Mouse (Mus musculus) layer of hippocampus, postnatal 10 days (tissue): ENCODE results near the gene Paip2b. TPM values are rescaled to one million over a fixed set of nuclear protein-coding genes. Genes with fewer than 3 reads are reported as not detected.
"Not testable (repeated sequence)": the region's sequence is repeated elsewhere in the genome, so short reads cannot be mapped to it uniquely, and the experiment has no call there.

Experiments
- DNase-seq, 2 experiments: peaks; one replicate each; pipeline ENCODE4 v3.0.0; 2021; ENCODE audit warnings: low spot score in 2 of 2
- long read RNA-seq: library from polyadenylated mRNA; stranded (forward); transcript quantifications from one replicate; pipeline ENCODE4 v2.0.0, GENCODE M21; 2023
- total RNA-seq, 2 experiments: library from RNA; stranded (reverse); gene quantifications; 2 replicates each; pipeline ENCODE4 v1.2.3; 2021

Gene Paip2b
- total RNA-seq, result 10 to 100 TPM; 42.4 to 43.3 TPM
- long read RNA-seq, partial matches to known transcripts, result 0 of 14 reads
- long read RNA-seq, other reads (novel, unspliced or antisense), result 13 of 14 reads

GRCm38 (mm10) chr6:83831606-83832123, at the start of gene Paip2b:
Gene Paip2b (minus strand): TSS chr6:83831741.
- peak; percentile 99 for DNase-seq

- DNase-seq, result peak; percentile 71 to 74
These were observed 48.3 kb upstream of the Paip2b start for GRCm38 (mm10) chr6:83879815-83880214.

GRCm38 (mm10) chr6:83867598-83868585, 36.4 kb upstream of the Paip2b start:
- DNase-seq, result peak; percentile 44 to 51

- DNase-seq, result peak; percentile 95 to 96
These were observed 35.5 kb upstream of the Paip2b start, which contains the start of gene Zfp638 for GRCm38 (mm10) chr6:83866954-83867597. Gene Zfp638 (plus strand): TSS chr6:83867109.

- no peak for DNase-seq
These were observed 34.9 kb upstream of the Paip2b start for GRCm38 (mm10) chr6:83866423-83866822.

GRCm38 (mm10) chr6:83863538-83863937, 32.0 kb upstream of the Paip2b start:
- DNase-seq, result no peak

GRCm38 (mm10) chr6:83860033-83860432, 28.5 kb upstream of the Paip2b start:
- DNase-seq, result no peak

- no peak for DNase-seq
These were observed 25.9 kb upstream of the Paip2b start for GRCm38 (mm10) chr6:83857476-83857875.

GRCm38 (mm10) chr6:83849446-83849845, 17.9 kb upstream of the Paip2b start:
- DNase-seq, result no peak

GRCm38 (mm10) chr6:83846141-83846540, 14.6 kb upstream of the Paip2b start:
- no peak for DNase-seq

- no peak for DNase-seq
These were observed 13.4 kb upstream of the Paip2b start for GRCm38 (mm10) chr6:83844913-83845312.

- DNase-seq, result no peak
These were observed 8.5 kb upstream of the Paip2b start for GRCm38 (mm10) chr6:83840086-83840485.

GRCm38 (mm10) chr6:83838046-83838445, 6.5 kb upstream of the Paip2b start:
- no peak for DNase-seq

- no peak for DNase-seq
These were observed 5.3 kb upstream of the Paip2b start for GRCm38 (mm10) chr6:83836826-83837225.

GRCm38 (mm10) chr6:83832393-83832792, 852 bp upstream of the Paip2b start:
- not testable (repeated sequence) for DNase-seq

- no peak for DNase-seq
These were observed 468 bp downstream of the Paip2b start for GRCm38 (mm10) chr6:83830941-83831605.

GRCm38 (mm10) chr6:83821856-83822255, 9.7 kb downstream of the Paip2b start:
- DNase-seq, result no peak

GRCm38 (mm10) chr6:83820727-83821515, 10.6 kb downstream of the Paip2b start:
- no peak for DNase-seq

- no peak for DNase-seq
These were observed 12.5 kb downstream of the Paip2b start for GRCm38 (mm10) chr6:83818996-83819395.

GRCm38 (mm10) chr6:83815801-83816200, 15.7 kb downstream of the Paip2b start:
- DNase-seq, result no peak
